Mouse (Mus musculus) limb, embryonic 14.5 days (tissue): ENCODE data around the gene Galr2. TPM values are rescaled to one million over a fixed set of nuclear protein-coding genes. Genes with fewer than 3 reads are reported as not detected.

Experiments
- ATAC-seq: fragments of 200-750 bp; cut with Nextera tagmentation; 2 replicates; pipeline ENCODE4 v1.8.0; 2017; ENCODE audit warnings: low read depth, moderate number of reproducible peaks, moderate TSS enrichment; ENCODE audit not compliant: low FRiP score
- DNase-seq: peaks from one replicate; pipeline ENCODE4 v3.0.0-alpha.2; 2015; ENCODE audit warnings: low spot score
- H3K27ac ChIP-seq: fragments of 300-500 bp; sonication (generic); replicated peaks from 2 replicates; pipeline ENCODE4 v1.5.1; 2014; ENCODE audit warnings: low read depth, mild to moderate bottlenecking, low read length, moderate library complexity, mixed read lengths
- H3K27me3 ChIP-seq: fragments of 300-500 bp; sonication (generic); 2 replicates; pipeline ENCODE4 v1.6.1; 2014; ENCODE audit warnings: low read length, mixed read lengths; ENCODE audit not compliant: control insufficient read depth, insufficient read depth
- H3K36me3 ChIP-seq: fragments of 300-500 bp; sonication (generic); 2 replicates; pipeline ENCODE4 v1.6.1; 2014; ENCODE audit warnings: mild to moderate bottlenecking, low read length, moderate library complexity, mixed read lengths; ENCODE audit not compliant: control insufficient read depth, insufficient read depth
- H3K4me1 ChIP-seq: fragments of 300-500 bp; sonication (generic); 2 replicates; pipeline ENCODE4 v1.6.1; 2014; ENCODE audit warnings: antibody characterized with exemption, low read length, mixed read lengths; ENCODE audit not compliant: control insufficient read depth, insufficient read depth
- H3K4me2 ChIP-seq: fragments of 300-500 bp; sonication (generic); replicated peaks from 2 replicates; pipeline ENCODE4 v1.6.1; 2014; ENCODE audit warnings: low read depth, mild to moderate bottlenecking, low read length, moderate library complexity; ENCODE audit not compliant: severe bottlenecking
- H3K4me3 ChIP-seq: fragments of 300-500 bp; sonication (generic); replicated peaks from 2 replicates; pipeline ENCODE4 v1.5.1; 2014; ENCODE audit warnings: low read length
- H3K9ac ChIP-seq: fragments of 300-500 bp; sonication (generic); 2 replicates; pipeline ENCODE4 v1.6.1; 2014; ENCODE audit warnings: mild to moderate bottlenecking, low read depth, low read length, moderate library complexity; ENCODE audit not compliant: severe bottlenecking
- H3K9me3 ChIP-seq: fragments of 300-500 bp; sonication (generic); 2 replicates; pipeline ENCODE4 v1.6.1; 2016; ENCODE audit warnings: low read length; ENCODE audit not compliant: control insufficient read depth
- POLR2A ChIP-seq: fragments of 200-500 bp; IDR thresholded peaks from 2 replicates; pipeline ENCODE4 v1.8.0; 2012; ENCODE audit warnings: inconsistent platforms, mild to moderate bottlenecking, moderate library complexity, borderline replicate concordance; ENCODE audit not compliant: insufficient read depth, insufficient read length; ENCODE audit errors: extremely low read depth
- WGBS: fragments of 180-500 bp; shearing (Covaris S2); extraction: QIAGEN DNeasy Blood & Tissue Kit; methylation state at CpG from one replicate; pipeline ENCODE4 v1.1.7; 2014; 5-methylcytosine and 5-hydroxymethylcytosine counted together
- polyA plus RNA-seq, 2 experiments: library from polyadenylated mRNA; depleted of rRNA in 1 of 2; stranded (reverse) in 1 of 2; unstranded in 1 of 2; fragments of >200 nt; fragmentation: Nextera tagmentation in 1 of 2; extraction: Ambion mirVana in 1 of 2; gene quantifications; 2 replicates each; pipeline versions ENCODE4 v1.2.1 to v1.2.3; 2012 to 2014

Gene Galr2
- polyA plus RNA-seq, 2 experiments, result 0.24 to 0.37 TPM

GRCm38 (mm10) chr11:116253076-116253600 lies 27.6 kb upstream of the Galr2 start:
- no peaks in the 10 kb centered on the region for H3K27me3 ChIP-seq
- H3K4me2 ChIP-seq, result no peak overlapping the region
- no peak overlapping the region for H3K9ac ChIP-seq
- peaks cover 95% of the 10 kb centered on the region for H3K36me3 ChIP-seq
- 84% methylated on average over 3 of the region's 3 CpGs for WGBS
- TF ChIP-seq POLR2A, result no peak
- no peak overlapping the region for H3K4me3 ChIP-seq
- no peaks in the 10 kb centered on the region for H3K4me1 ChIP-seq
- DNase-seq, result no peak
- ATAC-seq, result no peak
- H3K27ac ChIP-seq, result no peak overlapping the region
- no peaks in the 10 kb centered on the region for H3K9me3 ChIP-seq

GRCm38 (mm10) chr11:116254627-116255026 lies 26.1 kb upstream of the Galr2 start:
- Histone ChIP-seq H3K9me3 (no peaks in the 10 kb centered on the region), H3K27me3 (no peaks in the 10 kb centered on the region), H3K9ac (no peak overlapping the region), H3K36me3 (peaks cover 95% of the 10 kb centered on the region), H3K4me1 (no peaks in the 10 kb centered on the region), H3K27ac (no peak overlapping the region), H3K4me2 (no peak overlapping the region), H3K4me3 (no peak overlapping the region)
- no peak for TF ChIP-seq POLR2A
- 78% methylated on average over 9 of the region's 9 CpGs for WGBS
- ATAC-seq (no peak), DNase-seq (no peak)

- Histone ChIP-seq H3K4me2 (no peak overlapping the region), H3K4me3 (no peak overlapping the region), H3K9me3 (no peaks in the 10 kb centered on the region), H3K27me3 (no peaks in the 10 kb centered on the region), H3K9ac (0 out of 2 replicates have a peak overlapping the region, but pooled peaks have one; percentile 7), H3K4me1 (no peaks in the 10 kb centered on the region), H3K27ac (no peak overlapping the region), H3K36me3 (peaks cover 95% of the 10 kb centered on the region)
- 82% methylated on average over 22 of the region's 22 CpGs for WGBS
- ATAC-seq, result no peak
- DNase-seq, result no peak
- TF ChIP-seq POLR2A, result no peak
These were observed 25.4 kb upstream of the Galr2 start for GRCm38 (mm10) chr11:116255090-116255981.

GRCm38 (mm10) chr11:116255982-116256675 lies 24.6 kb upstream of the Galr2 start:
- DNase-seq (no peak), ATAC-seq (no peak)
- Histone ChIP-seq H3K27me3 (no peaks in the 10 kb centered on the region), H3K9me3 (no peaks in the 10 kb centered on the region), H3K4me2 (no peak overlapping the region), H3K9ac (no peak overlapping the region), H3K4me3 (no peak overlapping the region), H3K27ac (no peak overlapping the region), H3K36me3 (peaks cover 95% of the 10 kb centered on the region), H3K4me1 (no peaks in the 10 kb centered on the region)
- TF ChIP-seq POLR2A, result no peak
- whole genome bisulfite sequencing, result 77% methylated on average over 9 of the region's 9 CpGs

GRCm38 (mm10) chr11:116259461-116259860 lies 21.3 kb upstream of the Galr2 start:
- no peaks in the 10 kb centered on the region for H3K27me3 ChIP-seq
- no peak overlapping the region for H3K9ac ChIP-seq
- no peak for TF ChIP-seq POLR2A
- H3K4me3 ChIP-seq, result no peak overlapping the region
- H3K36me3 ChIP-seq, result peaks cover 95% of the 10 kb centered on the region
- 88% methylated on average over 8 of the region's 8 CpGs for WGBS
- no peak overlapping the region for H3K4me2 ChIP-seq
- H3K27ac ChIP-seq, result no peak overlapping the region
- H3K4me1 ChIP-seq, result no peaks in the 10 kb centered on the region
- DNase-seq, result no peak
- no peak for ATAC-seq
- no peaks in the 10 kb centered on the region for H3K9me3 ChIP-seq
